Comparison of ENCODE assay signal across 13 mouse cellular contexts in the genomic region with DNA sequence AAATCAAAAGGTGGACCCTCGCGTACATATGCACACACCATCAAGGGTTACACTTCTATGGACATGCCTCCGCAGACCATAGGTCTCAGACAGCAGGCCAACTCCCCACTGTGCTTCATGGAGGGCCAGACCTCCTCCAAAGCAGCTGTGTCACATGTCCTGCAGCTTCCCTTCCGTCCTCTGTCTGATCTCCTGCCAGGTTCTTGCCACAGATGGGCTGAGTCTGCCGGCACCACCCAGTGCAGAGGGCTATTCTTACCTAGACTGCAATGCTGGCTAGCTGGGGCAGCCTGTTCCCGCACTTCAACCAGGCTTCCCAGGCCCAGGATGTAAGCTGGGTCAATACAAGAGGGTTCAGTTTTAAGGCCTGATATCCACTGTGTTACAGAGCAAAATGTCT.
DNase-seq lines count a peak whose midpoint lies in the region; ATAC-seq and TF ChIP-seq lines count a peak whose summit lies in the region.
"Had no signal": no experiment of that assay in that cellular context is flagged by ENCODE, and none has a peak within 500 bp of the region (broad histone marks: within the 10 kb centered on the region; RNA-seq: fewer than 3 reads in every experiment).

No protein-coding gene starts in this region.

- TF ChIP-seq CTCF in layer of hippocampus, adult 2 months (conservative IDR thresholded peaks at IDR 0.05): no peak

- H3K9me3 ChIP-seq in forebrain, embryonic 12.5 days: no peaks in the 10 kb centered on the region
- no peaks in the 10 kb centered on the region for H3K9me3 ChIP-seq in forebrain, embryonic 13.5 days (replicated peaks)
- no peaks in the 10 kb centered on the region for H3K9me3 ChIP-seq in neural tube, embryonic 15.5 days (replicated peaks)

- no peaks in the 10 kb centered on the region for H3K4me1 ChIP-seq in forebrain, embryonic 12.5 days
- H3K4me1 ChIP-seq in forebrain, embryonic 13.5 days: no peaks in the 10 kb centered on the region
- H3K4me1 ChIP-seq in neural tube, embryonic 15.5 days: no peaks in the 10 kb centered on the region

- no peak overlapping the region for H3K4me2 ChIP-seq in forebrain, embryonic 12.5 days
- no peak overlapping the region for H3K4me2 ChIP-seq in forebrain, embryonic 13.5 days
- H3K4me2 ChIP-seq in neural tube, embryonic 15.5 days: no peak overlapping the region

- ATAC-seq in forebrain, embryonic 12.5 days (ENCODE audit: low FRiP score): no peak
- ATAC-seq in forebrain, embryonic 13.5 days: no peak
- ATAC-seq in neural tube, embryonic 15.5 days (ENCODE audit: low FRiP score): no peak

- DNase-seq in layer of hippocampus, adult 2 months (ENCODE audit: low spot score in 2 of 2): no peak
- no peak for DNase-seq in layer of hippocampus, postnatal 25 days (ENCODE audit: extremely low spot score in 1 of 2, low spot score in 1 of 2)
- DNase-seq in 416B (ENCODE audit: low read depth): peak; percentile 39
- peak; percentile 39 to 41 for DNase-seq in adrenal gland, postnatal 36 days
- no peak for DNase-seq in c-Kit-positive CD71-positive TER-119-positive erythroid progenitor cells, embryonic 14.5 days (ENCODE audit: low spot score)
- DNase-seq: cerebellum, adult 11-12 months; kidney, adult 18-20 months; kidney, postnatal 4 days; spleen, adult 18-20 months had no signal

- no peaks in the 10 kb centered on the region for H3K36me3 ChIP-seq in forebrain, embryonic 12.5 days (replicated peaks)
- peaks cover 1% of the 10 kb centered on the region; the same call in 1 of the 2 replicates for H3K36me3 ChIP-seq in forebrain, embryonic 13.5 days (ENCODE audit: poor library complexity, severe bottlenecking)
- peaks cover 28% of the 10 kb centered on the region for H3K36me3 ChIP-seq in neural tube, embryonic 15.5 days

- 0 out of 2 replicates have a peak overlapping the region, but pooled peaks have one; percentile 17 for H3K9ac ChIP-seq in forebrain, embryonic 12.5 days
- H3K9ac ChIP-seq in forebrain, embryonic 13.5 days: no peak overlapping the region
- no peak overlapping the region for H3K9ac ChIP-seq in neural tube, embryonic 15.5 days (replicated peaks)

- H3K27ac ChIP-seq in forebrain, embryonic 12.5 days: no peak overlapping the region
- H3K27ac ChIP-seq in forebrain, embryonic 13.5 days: no peak overlapping the region
- H3K27ac ChIP-seq in layer of hippocampus, adult 2 months: peak overlapping the region; percentile 78
- no peak overlapping the region for H3K27ac ChIP-seq in neural tube, embryonic 15.5 days (replicated peaks)

- 84% methylated on average over 6 of the region's 6 CpGs for WGBS in forebrain, embryonic 12.5 days
- WGBS in forebrain, embryonic 13.5 days: 78% methylated on average over 6 of the region's 6 CpGs
- WGBS in neural tube, embryonic 15.5 days: 81% methylated on average over 6 of the region's 6 CpGs

- H3K27me3 ChIP-seq in forebrain, embryonic 12.5 days: no peaks in the 10 kb centered on the region
- H3K27me3 ChIP-seq in forebrain, embryonic 13.5 days: no peaks in the 10 kb centered on the region
- no peaks in the 10 kb centered on the region for H3K27me3 ChIP-seq in neural tube, embryonic 15.5 days (replicated peaks)

- no peak overlapping the region for H3K4me3 ChIP-seq in forebrain, embryonic 12.5 days (replicated peaks)
- no peak overlapping the region for H3K4me3 ChIP-seq in forebrain, embryonic 13.5 days
- H3K4me3 ChIP-seq in layer of hippocampus, adult 2 months: no peak overlapping the region
- H3K4me3 ChIP-seq in neural tube, embryonic 15.5 days (replicated peaks): no peak overlapping the region
- H3K4me3 ChIP-seq: myocyte had no signal

Comparison
In these comparisons a context has a peak if more than half of its experiments do, and no peak if none do; other contexts are left out.
1. DNase-seq: peak in 416B (single experiment) and adrenal gland, postnatal 36 days (2 of 2); none in layer of hippocampus, adult 2 months (0 of 2), layer of hippocampus, postnatal 25 days (0 of 2) and c-Kit-positive CD71-positive TER-119-positive erythroid progenitor cells, embryonic 14.5 days (single experiment).